ENCODE assay signal across 15 mouse cellular contexts in the genomic region with DNA sequence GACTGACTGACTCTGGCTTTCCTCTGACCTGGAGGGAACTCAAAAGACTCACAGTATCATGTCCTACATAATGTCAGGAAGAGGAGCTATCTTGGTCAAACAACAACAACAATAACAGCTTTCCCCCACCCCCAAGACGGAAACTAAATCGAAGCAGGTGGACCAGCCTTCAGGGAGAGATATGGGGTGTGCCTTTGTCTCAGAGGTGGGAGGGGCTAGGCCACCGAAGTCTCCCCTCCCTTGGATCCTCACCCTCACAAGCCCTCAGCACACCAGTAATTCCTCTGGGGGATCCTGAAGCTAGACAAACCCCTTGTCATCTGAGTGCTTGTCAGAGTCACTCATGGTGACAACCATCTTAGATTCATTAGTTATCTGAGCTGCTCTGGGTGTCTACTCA. TPM values are rescaled to one million over a fixed set of nuclear protein-coding genes. Genes with fewer than 3 reads are reported as not detected.
DNase-seq lines count a peak whose midpoint lies in the region; ATAC-seq lines count a peak whose summit lies in the region.
"Had no signal": no experiment of that assay in that cellular context is flagged by ENCODE, and none has a peak within 500 bp of the region (broad histone marks: within the 10 kb centered on the region; RNA-seq: fewer than 3 reads in every experiment).

No protein-coding gene starts in this region.

- H3K27ac ChIP-seq in embryonic facial prominence, embryonic 14.5 days (replicated peaks; ENCODE audit: low read depth, low read length): no peak overlapping the region
- H3K27ac ChIP-seq in embryonic facial prominence, embryonic 10.5 days (replicated peaks): no peak overlapping the region
- peak overlapping the region; percentile 42; the same call in 1 of the 2 replicates for H3K27ac ChIP-seq in kidney, embryonic 14.5 days (ENCODE audit: low read depth, low read length)
- H3K27ac ChIP-seq in liver, embryonic 16.5 days (ENCODE audit: low read length): peak overlapping the region; percentile 75
- H3K27ac ChIP-seq in midbrain, embryonic 10.5 days (replicated peaks): no peak overlapping the region
- H3K27ac ChIP-seq: embryonic facial prominence, embryonic 12.5 days; kidney, postnatal 0 days; limb, embryonic 13.5 days; neural tube, embryonic 13.5 days had no signal

- H3K4me1 ChIP-seq in embryonic facial prominence, embryonic 14.5 days (ENCODE audit: control insufficient read depth, insufficient read depth, low read length): no peaks in the 10 kb centered on the region
- H3K4me1 ChIP-seq in embryonic facial prominence, embryonic 10.5 days: no peaks in the 10 kb centered on the region
- no peaks in the 10 kb centered on the region for H3K4me1 ChIP-seq in kidney, embryonic 14.5 days (ENCODE audit: control insufficient read depth, insufficient read depth, low read length)
- H3K4me1 ChIP-seq in liver, embryonic 16.5 days (ENCODE audit: control insufficient read depth, low read depth, low read length): peaks cover 39% of the 10 kb centered on the region
- H3K4me1 ChIP-seq in midbrain, embryonic 10.5 days: no peaks in the 10 kb centered on the region
- H3K4me1 ChIP-seq: embryonic facial prominence, embryonic 12.5 days; limb, embryonic 13.5 days; neural tube, embryonic 13.5 days had no signal

- no peak overlapping the region for H3K9ac ChIP-seq in embryonic facial prominence, embryonic 14.5 days (ENCODE audit: low read depth, low read length)
- no peak overlapping the region for H3K9ac ChIP-seq in kidney, embryonic 14.5 days (ENCODE audit: low read depth, low read length)
- H3K9ac ChIP-seq in liver, embryonic 16.5 days (ENCODE audit: low read depth, low read length): no peak overlapping the region; the same call in 1 of the 2 replicates
- H3K9ac ChIP-seq: embryonic facial prominence, embryonic 12.5 days; limb, embryonic 13.5 days; neural tube, embryonic 13.5 days had no signal

- no peaks in the 10 kb centered on the region for H3K27me3 ChIP-seq in embryonic facial prominence, embryonic 14.5 days (replicated peaks; ENCODE audit: control insufficient read depth, insufficient read depth, low read length)
- no peaks in the 10 kb centered on the region for H3K27me3 ChIP-seq in embryonic facial prominence, embryonic 10.5 days (replicated peaks; ENCODE audit: low read depth, poor library complexity, severe bottlenecking)
- H3K27me3 ChIP-seq in kidney, embryonic 14.5 days (ENCODE audit: control insufficient read depth, insufficient read depth, low read length): no peaks in the 10 kb centered on the region
- no peaks in the 10 kb centered on the region for H3K27me3 ChIP-seq in liver, embryonic 16.5 days (ENCODE audit: control insufficient read depth, insufficient read depth, low read depth, low read length)
- no peaks in the 10 kb centered on the region for H3K27me3 ChIP-seq in midbrain, embryonic 10.5 days (ENCODE audit: low read depth, poor library complexity, severe bottlenecking)
- H3K27me3 ChIP-seq: embryonic facial prominence, embryonic 12.5 days; limb, embryonic 13.5 days; neural tube, embryonic 13.5 days had no signal

- DNase-seq in embryonic facial prominence, embryonic 14.5 days (ENCODE audit: low spot score): peak; percentile 9
- DNase-seq in embryonic facial prominence, embryonic 10.5 days (ENCODE audit: low spot score): no peak
- no peak for DNase-seq in kidney, adult 18-20 months
- DNase-seq in midbrain, embryonic 10.5 days (ENCODE audit: low spot score): no peak
- DNase-seq in embryo, embryonic 9.5 days (ENCODE audit: extremely low spot score): no peak
- DNase-seq: cerebellum, postnatal 36 days; right cerebral cortex, postnatal 4 days; thymus, adult 18-20 months had no signal

- 51% methylated on average over 3 of the region's 3 CpGs for WGBS in embryonic facial prominence, embryonic 14.5 days
- WGBS in embryonic facial prominence, embryonic 10.5 days: 74% methylated on average over 3 of the region's 3 CpGs
- 43% methylated on average over 3 of the region's 3 CpGs for WGBS in kidney, embryonic 14.5 days
- 8% methylated on average over 3 of the region's 3 CpGs for WGBS in liver, embryonic 16.5 days (ENCODE audit: insufficient replicate concordance)
- WGBS in midbrain, embryonic 10.5 days: 84% methylated on average over 3 of the region's 3 CpGs

- peak; percentile 50; the same call in 1 of the 2 replicates for ATAC-seq in embryonic facial prominence, embryonic 14.5 days (ENCODE audit: low read depth)
- ATAC-seq in kidney, embryonic 14.5 days (ENCODE audit: low FRiP score, low TSS enrichment): peak; percentile 54; the same call in 1 of the 2 replicates
- peak; percentile 53 for ATAC-seq in erythroblast, adult 5-6 weeks (replicated peaks; ENCODE audit: low FRiP score, poor library complexity, severe bottlenecking)
- peak; percentile 71 for ATAC-seq in liver, embryonic 16.5 days (ENCODE audit: low read depth)

- H3K36me3 ChIP-seq in embryonic facial prominence, embryonic 14.5 days (ENCODE audit: control insufficient read depth, insufficient read depth, low read length): peaks cover 26% of the 10 kb centered on the region
- H3K36me3 ChIP-seq in embryonic facial prominence, embryonic 10.5 days (replicated peaks): peaks cover 48% of the 10 kb centered on the region
- peaks cover 5% of the 10 kb centered on the region; the same call in 1 of the 2 replicates for H3K36me3 ChIP-seq in kidney, embryonic 14.5 days (ENCODE audit: control insufficient read depth, insufficient read depth, low read length)
- no peaks in the 10 kb centered on the region for H3K36me3 ChIP-seq in liver, embryonic 16.5 days (ENCODE audit: control insufficient read depth, insufficient read depth)
- H3K36me3 ChIP-seq in midbrain, embryonic 10.5 days: peaks cover 15% of the 10 kb centered on the region

- no peak overlapping the region for H3K4me3 ChIP-seq in embryonic facial prominence, embryonic 14.5 days (ENCODE audit: low read depth, low read length)
- H3K4me3 ChIP-seq in embryonic facial prominence, embryonic 10.5 days: no peak overlapping the region
- no peak overlapping the region for H3K4me3 ChIP-seq in kidney, embryonic 14.5 days (ENCODE audit: low read length)
- no peak overlapping the region for H3K4me3 ChIP-seq in liver, embryonic 16.5 days (ENCODE audit: low read depth, low read length)
- no peak overlapping the region for H3K4me3 ChIP-seq in midbrain, embryonic 10.5 days
- H3K4me3 ChIP-seq: embryonic facial prominence, embryonic 12.5 days; limb, embryonic 13.5 days; neural tube, embryonic 13.5 days had no signal

- no peak overlapping the region for H3K4me2 ChIP-seq in embryonic facial prominence, embryonic 14.5 days (ENCODE audit: low read depth, low read length)
- H3K4me2 ChIP-seq in kidney, embryonic 14.5 days (replicated peaks; ENCODE audit: low read depth, low read length): no peak overlapping the region
- H3K4me2 ChIP-seq in liver, embryonic 16.5 days (ENCODE audit: low read depth, low read length): peak overlapping the region; percentile 1; the same call in 1 of the 2 replicates
- H3K4me2 ChIP-seq: embryonic facial prominence, embryonic 12.5 days; limb, embryonic 13.5 days; neural tube, embryonic 13.5 days had no signal

- no peaks in the 10 kb centered on the region for H3K9me3 ChIP-seq in embryonic facial prominence, embryonic 14.5 days (ENCODE audit: control insufficient read depth, low read length)
- H3K9me3 ChIP-seq in embryonic facial prominence, embryonic 10.5 days: no peaks in the 10 kb centered on the region
- no peaks in the 10 kb centered on the region for H3K9me3 ChIP-seq in kidney, embryonic 14.5 days (ENCODE audit: control insufficient read depth, low read length)
- H3K9me3 ChIP-seq in liver, embryonic 16.5 days (replicated peaks; ENCODE audit: control insufficient read depth, low read length): no peaks in the 10 kb centered on the region
- no peaks in the 10 kb centered on the region for H3K9me3 ChIP-seq in midbrain, embryonic 10.5 days (replicated peaks)
- H3K9me3 ChIP-seq: embryonic facial prominence, embryonic 12.5 days; limb, embryonic 13.5 days; neural tube, embryonic 13.5 days had no signal

RNA-seq across cellular contexts. Expression of gene 2700097O09Rik, which starts 20.1 kb away (rescaled TPM):
- 25.1 and 28.2 TPM in 2 replicates for polyA plus RNA-seq in embryonic facial prominence, embryonic 14.5 days (2014; fragmentation: Nextera tagmentation; extraction: Ambion mirVana)
- polyA plus RNA-seq in embryonic facial prominence, embryonic 10.5 days (2016; fragmentation: Nextera tagmentation; extraction: Ambion mirVana): 45.6 and 49.1 TPM in 2 replicates
- polyA plus RNA-seq in kidney, embryonic 14.5 days (2014; fragmentation: Nextera tagmentation; extraction: Ambion mirVana): 40.9 and 47.2 TPM in 2 replicates
- total RNA-seq in erythroblast, adult 5-6 weeks (2015; ENCODE audit: low replicate concordance): 30.0 and 31.1 TPM in 2 replicates
- total RNA-seq in erythroblast, adult 5-6 weeks (2017; ENCODE audit: low replicate concordance): 9.1 and 9.9 TPM in 2 replicates
- polyA plus RNA-seq in liver, embryonic 16.5 days (2015; fragmentation: Nextera tagmentation; extraction: Ambion mirVana): 35.6 and 36.5 TPM in 2 replicates
- 43.9 and 47.0 TPM in 2 replicates for polyA plus RNA-seq in midbrain, embryonic 10.5 days (2016; fragmentation: Nextera tagmentation; extraction: Ambion mirVana)

RNA-seq across cellular contexts. Expression of gene Srp54a, which starts 20.2 kb away (rescaled TPM):
- 194 and 212 TPM in 2 replicates for polyA plus RNA-seq in embryonic facial prominence, embryonic 14.5 days (2014; fragmentation: Nextera tagmentation; extraction: Ambion mirVana)
- polyA plus RNA-seq in embryonic facial prominence, embryonic 10.5 days (2016; fragmentation: Nextera tagmentation; extraction: Ambion mirVana): 144 and 156 TPM in 2 replicates
- polyA plus RNA-seq in kidney, embryonic 14.5 days (2014; fragmentation: Nextera tagmentation; extraction: Ambion mirVana): 141 and 167 TPM in 2 replicates
- 31.1 and 33.2 TPM in 2 replicates for total RNA-seq in erythroblast, adult 5-6 weeks (2015; ENCODE audit: low replicate concordance)
- total RNA-seq in erythroblast, adult 5-6 weeks (2017; ENCODE audit: low replicate concordance): 74.0 and 116 TPM in 2 replicates
- polyA plus RNA-seq in liver, embryonic 16.5 days (2015; fragmentation: Nextera tagmentation; extraction: Ambion mirVana): 72.2 and 72.5 TPM in 2 replicates
- polyA plus RNA-seq in midbrain, embryonic 10.5 days (2016; fragmentation: Nextera tagmentation; extraction: Ambion mirVana): 141 and 156 TPM in 2 replicates

RNA-seq across cellular contexts. Expression of gene Baz1a, which starts 45.7 kb away (rescaled TPM):
- polyA plus RNA-seq in embryonic facial prominence, embryonic 14.5 days (2014; fragmentation: Nextera tagmentation; extraction: Ambion mirVana): 19.2 and 20.9 TPM in 2 replicates
- polyA plus RNA-seq in embryonic facial prominence, embryonic 10.5 days (2016; fragmentation: Nextera tagmentation; extraction: Ambion mirVana): 34.5 and 38.0 TPM in 2 replicates
- polyA plus RNA-seq in kidney, embryonic 14.5 days (2014; fragmentation: Nextera tagmentation; extraction: Ambion mirVana): 25.2 and 29.0 TPM in 2 replicates
- 80.5 and 122 TPM in 2 replicates for total RNA-seq in erythroblast, adult 5-6 weeks (2015; ENCODE audit: low replicate concordance)
- 52.7 and 55.5 TPM in 2 replicates for total RNA-seq in erythroblast, adult 5-6 weeks (2017; ENCODE audit: low replicate concordance)
- polyA plus RNA-seq in liver, embryonic 16.5 days (2015; fragmentation: Nextera tagmentation; extraction: Ambion mirVana): 23.6 and 26.8 TPM in 2 replicates
- polyA plus RNA-seq in midbrain, embryonic 10.5 days (2016; fragmentation: Nextera tagmentation; extraction: Ambion mirVana): 30.9 and 34.8 TPM in 2 replicates

Comparison
In these comparisons a context has a peak if more than half of its experiments do, and no peak if none do; other contexts are left out.
1. H3K27ac ChIP-seq: peak in kidney, embryonic 14.5 days (single experiment) and liver, embryonic 16.5 days (single experiment); none in embryonic facial prominence, embryonic 14.5 days (single experiment), embryonic facial prominence, embryonic 10.5 days (single experiment) and midbrain, embryonic 10.5 days (single experiment).
2. Peak in every context shown above with its lines, with median percentiles within 50 percentile points of each other: ATAC-seq.